Mouse (Mus musculus): ENCODE data around the gene Pcsk5.

DNA sequence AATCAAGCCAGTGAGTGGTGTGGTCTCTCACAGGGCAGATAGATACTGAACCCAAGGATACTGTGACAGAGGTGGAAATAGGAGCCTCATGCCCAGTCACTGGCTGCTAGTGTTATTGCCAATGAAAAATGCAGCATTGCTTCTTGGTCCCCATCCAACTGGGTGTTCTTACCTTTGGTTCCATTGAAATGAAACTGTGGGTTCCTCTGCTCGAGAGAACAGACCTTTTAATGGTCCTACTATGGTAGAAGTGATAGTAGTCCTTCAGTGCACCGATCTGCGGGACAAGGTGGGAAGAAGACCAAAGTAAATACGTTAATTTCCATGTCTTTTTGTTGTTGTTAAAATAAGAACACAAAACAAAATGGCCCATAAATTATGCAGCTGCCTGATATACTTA lies 44.0 kb downstream of the Pcsk5 start:
- TF ChIP-seq CTCF (IDR thresholded peaks at IDR 0.05; ENCODE audit: low read depth, low read length) (no peak), TAL1 (conservative IDR thresholded peaks at IDR 0.05; ENCODE audit: low read depth, low read length) (no peak), GATA1 (IDR thresholded peaks at IDR 0.05; ENCODE audit: borderline replicate concordance, low read length) (no peak), GATA2 (IDR thresholded peaks at IDR 0.05; ENCODE audit: borderline replicate concordance, low read depth, low read length) (no peak), POLR2AphosphoS5 (IDR thresholded peaks at IDR 0.05; ENCODE audit: insufficient replicate concordance, low read depth, low read length) (no peak)

Measured in G1E (cell line).